Mouse (Mus musculus) adrenal gland, postnatal 14 days (tissue): Measurements from ENCODE around the gene Pde8b. TPM values are rescaled to one million over a fixed set of nuclear protein-coding genes. Genes with fewer than 3 reads are reported as not detected.
A peak's percentile ranks its signal among the peaks of the same experiment; 100 is the strongest.

Experiments
- DNase-seq: peaks from one replicate; pipeline ENCODE4 v3.0.0; 2021; ENCODE audit warnings: mixed read lengths
- long read RNA-seq, 2 experiments: library from polyadenylated mRNA; stranded (forward); transcript quantifications; one replicate each; pipeline ENCODE4 v2.0.0; 2021
- total RNA-seq: library from RNA; stranded (reverse); gene quantifications from 2 replicates; pipeline ENCODE4 v1.2.3, GENCODE M21; 2021

Pde8b gene
- 84.2 and 85.7 TPM in 2 replicates for total RNA-seq
- long read RNA-seq, experiment 1, full-length matches to known transcripts: 23 of 175 reads
- long read RNA-seq, experiment 1, partial matches to known transcripts: 22 of 175 reads
- long read RNA-seq, experiment 1, other reads (novel, unspliced or antisense): 130 of 175 reads
- long read RNA-seq, experiment 2, full-length matches to known transcripts: 15 of 110 reads
- long read RNA-seq, experiment 2, partial matches to known transcripts: 15 of 110 reads
- long read RNA-seq, experiment 2, other reads (novel, unspliced or antisense): 80 of 110 reads

DNA sequence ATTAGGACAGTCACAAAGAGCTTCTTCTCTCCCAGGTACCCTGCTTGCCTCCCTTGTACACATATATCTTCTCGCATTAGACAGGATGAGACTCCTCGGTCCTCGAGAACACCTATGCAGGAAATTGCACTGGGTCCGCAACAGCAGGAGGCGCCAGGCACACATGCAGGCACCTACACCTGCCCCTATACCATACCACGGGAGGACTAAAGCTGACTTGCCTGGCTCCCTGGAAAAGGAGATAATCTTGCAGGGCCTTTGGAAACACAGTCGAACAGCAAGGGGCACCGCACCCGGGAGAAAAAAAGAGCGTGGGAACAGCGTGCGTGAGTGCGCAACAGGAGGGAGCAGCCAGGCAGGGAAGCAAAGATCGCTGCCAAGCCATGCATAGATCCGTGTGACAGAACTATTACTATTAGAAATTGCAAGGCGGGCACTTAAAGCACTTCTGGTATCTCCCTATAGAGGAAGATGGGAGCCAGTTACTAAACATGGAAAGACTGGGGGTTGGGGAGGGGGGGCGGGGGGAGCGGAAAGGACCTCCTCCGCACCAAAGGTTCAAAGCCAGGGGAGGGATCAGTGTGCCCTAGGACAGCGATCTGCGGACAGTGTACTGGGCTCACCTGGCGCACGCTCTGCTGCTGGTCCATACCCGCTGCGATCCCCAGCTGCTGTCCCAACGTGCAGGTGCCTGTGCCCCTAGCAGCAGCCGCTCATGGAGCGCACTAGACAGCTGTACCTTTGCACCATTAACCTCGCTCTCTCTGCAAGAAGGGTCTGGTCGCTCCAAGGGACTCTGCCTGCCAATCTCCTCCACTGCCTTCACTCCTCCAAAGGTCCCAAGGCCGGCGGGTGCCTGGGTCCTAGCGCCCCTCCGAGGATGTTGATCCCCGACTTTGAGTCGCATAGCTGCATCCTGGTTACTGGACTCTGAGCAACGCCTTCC is at the start of gene Pde8b:
TSS of gene Pde8b (minus strand) at position 826 of the 946 bp plus-strand sequence.
- peak; percentile 62 for DNase-seq

DNA sequence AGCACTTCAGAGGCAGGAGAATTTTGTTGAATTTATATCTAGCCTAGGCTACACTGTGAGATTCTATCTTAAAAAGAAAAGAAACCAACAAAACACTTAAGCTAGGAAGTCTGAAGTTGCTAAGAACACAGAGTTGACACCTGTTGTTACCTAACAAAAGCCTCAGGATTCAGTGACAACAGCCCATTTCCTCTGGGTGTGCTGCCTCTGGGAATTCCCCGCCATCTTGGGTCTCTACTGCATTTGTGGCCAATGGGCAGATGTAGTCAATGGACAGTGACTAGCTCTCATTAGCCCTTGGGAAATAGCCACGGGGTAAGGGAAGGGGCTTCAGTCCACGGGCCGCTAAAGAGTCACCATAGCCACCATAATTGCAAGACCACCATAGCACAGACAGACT is 41.8 kb upstream of the Pde8b start:
- no peak for DNase-seq

DNA sequence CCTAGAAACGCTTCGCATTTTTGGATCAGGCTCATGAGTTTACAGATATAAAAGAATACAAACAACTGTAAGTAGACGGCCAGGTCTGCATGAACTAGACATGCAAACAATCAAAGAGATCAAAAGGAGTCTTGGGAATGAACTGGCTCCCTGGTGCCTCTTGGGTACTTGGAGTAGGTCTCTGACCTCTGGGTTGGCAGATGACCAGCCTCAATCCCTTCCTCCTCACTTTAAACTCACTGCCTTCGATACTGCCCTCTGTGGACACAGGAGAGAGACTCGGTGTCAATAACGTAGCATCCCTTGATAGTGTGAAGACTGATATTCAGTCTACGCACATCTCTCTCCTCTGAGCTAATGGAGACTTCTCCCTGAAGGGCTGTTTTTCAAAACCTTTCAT is 37.9 kb upstream of the Pde8b start:
- DNase-seq: no peak

DNA sequence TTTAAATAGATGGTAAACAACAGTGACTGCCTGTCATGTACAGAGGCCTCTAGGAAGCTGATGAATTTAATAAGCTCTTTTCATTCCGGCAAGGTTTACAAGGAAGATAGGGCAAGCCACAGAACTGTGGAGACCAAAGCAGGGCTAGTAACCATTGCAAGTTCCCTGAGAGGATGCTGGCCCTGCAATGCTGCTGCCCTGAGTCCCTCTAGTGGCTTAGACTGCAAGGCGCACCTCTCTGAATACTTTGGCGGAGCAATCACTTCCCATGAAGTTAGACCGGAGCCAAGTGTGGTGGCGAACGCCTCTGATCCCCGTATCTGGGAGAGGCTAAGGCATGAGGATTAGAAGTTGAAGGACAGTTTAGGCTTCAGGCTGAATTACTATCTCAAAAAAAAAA is 36.9 kb upstream of the Pde8b start:
- DNase-seq: peak; percentile 86

DNA sequence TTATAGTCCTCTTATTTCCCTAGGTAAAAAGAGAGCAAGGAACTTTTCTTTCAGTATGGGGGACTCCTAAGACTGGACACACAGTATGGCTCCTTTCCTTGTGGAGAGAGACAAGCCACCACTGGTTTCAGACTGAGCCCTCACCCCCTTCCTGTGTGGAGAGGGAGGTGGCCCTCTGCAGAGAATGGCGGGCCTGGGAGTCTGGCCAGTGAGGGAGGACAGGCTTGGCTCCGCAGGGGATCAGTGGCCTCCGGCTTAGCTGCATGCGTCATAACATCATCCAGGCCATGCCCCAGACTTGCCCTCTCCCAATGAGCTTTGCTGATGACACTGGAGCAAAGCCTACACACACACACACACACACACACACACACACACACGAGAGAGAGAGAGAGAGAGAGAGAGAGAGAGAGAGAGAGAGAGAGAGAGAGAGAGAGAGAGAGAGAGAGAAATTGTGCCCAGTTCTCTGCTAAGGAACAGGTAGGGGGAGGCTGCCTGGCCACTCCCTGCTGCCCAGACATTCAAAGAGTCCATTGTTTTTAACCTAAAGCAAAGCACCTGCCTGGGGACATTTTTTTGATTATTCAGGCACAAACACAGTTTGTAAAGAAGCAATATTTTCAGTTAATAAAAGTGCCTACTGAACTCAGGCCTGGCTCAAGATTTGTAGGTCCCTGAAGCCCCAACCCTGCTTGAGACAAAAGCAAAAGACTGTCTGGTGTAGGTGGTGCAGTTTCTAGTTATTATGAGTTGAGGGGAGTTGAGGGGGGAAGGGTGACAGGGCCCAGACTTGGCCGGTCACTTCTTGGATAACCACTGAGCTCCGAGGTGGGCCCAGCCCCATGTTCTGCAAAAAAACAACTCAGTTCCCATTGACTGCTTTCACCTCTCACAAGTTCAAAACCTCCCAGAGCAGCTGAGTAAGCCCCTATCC is 31.9 kb upstream of the Pde8b start:
- DNase-seq: peak; percentile 81

DNA sequence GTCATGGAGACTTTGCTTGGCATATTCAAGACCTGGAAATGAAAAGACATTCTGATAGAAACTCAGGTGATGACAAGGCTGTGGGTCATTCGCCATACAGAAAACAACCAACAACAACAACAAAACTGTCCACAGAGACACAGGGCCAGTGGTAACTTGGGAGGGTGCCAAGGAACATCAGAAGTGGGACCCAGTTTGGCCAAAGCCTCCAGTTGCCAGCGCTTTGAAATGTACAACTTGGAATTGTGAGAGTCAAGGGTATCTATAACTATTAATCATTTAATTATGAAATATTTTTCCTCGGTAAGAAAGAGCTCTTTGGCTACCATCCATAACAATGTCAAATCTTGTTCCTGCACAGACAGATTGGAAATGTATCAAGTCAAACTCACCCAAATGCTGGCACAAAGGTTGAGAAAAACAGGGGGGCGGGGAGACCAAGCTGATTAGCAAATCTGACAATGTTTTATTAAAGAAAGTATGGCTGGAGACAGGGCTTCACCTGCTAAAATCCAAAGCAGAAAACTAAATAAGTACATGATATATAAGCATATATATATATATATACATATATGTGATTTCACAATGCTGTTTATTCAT is 28.4 kb upstream of the Pde8b start:
- peak; percentile 56 for DNase-seq

DNA sequence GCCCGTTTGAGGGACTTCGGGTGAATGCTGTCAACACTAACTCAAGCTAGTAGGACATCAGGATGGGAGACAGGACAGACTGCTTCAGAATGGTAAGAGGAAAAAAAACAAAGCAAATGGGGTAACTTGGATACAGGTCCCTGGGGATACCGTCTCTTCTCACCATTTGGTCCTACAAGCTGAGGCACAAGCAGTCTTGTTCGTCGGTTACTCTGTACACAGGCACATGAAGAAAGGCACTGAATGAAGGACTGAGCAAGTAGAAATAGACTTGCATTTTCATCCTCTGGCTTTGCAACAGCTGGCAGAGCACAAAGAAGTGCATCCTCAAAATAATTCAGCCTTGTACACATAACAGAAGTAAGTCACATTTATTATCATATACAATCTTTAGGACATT is 14.6 kb upstream of the Pde8b start:
- no peak for DNase-seq

DNA sequence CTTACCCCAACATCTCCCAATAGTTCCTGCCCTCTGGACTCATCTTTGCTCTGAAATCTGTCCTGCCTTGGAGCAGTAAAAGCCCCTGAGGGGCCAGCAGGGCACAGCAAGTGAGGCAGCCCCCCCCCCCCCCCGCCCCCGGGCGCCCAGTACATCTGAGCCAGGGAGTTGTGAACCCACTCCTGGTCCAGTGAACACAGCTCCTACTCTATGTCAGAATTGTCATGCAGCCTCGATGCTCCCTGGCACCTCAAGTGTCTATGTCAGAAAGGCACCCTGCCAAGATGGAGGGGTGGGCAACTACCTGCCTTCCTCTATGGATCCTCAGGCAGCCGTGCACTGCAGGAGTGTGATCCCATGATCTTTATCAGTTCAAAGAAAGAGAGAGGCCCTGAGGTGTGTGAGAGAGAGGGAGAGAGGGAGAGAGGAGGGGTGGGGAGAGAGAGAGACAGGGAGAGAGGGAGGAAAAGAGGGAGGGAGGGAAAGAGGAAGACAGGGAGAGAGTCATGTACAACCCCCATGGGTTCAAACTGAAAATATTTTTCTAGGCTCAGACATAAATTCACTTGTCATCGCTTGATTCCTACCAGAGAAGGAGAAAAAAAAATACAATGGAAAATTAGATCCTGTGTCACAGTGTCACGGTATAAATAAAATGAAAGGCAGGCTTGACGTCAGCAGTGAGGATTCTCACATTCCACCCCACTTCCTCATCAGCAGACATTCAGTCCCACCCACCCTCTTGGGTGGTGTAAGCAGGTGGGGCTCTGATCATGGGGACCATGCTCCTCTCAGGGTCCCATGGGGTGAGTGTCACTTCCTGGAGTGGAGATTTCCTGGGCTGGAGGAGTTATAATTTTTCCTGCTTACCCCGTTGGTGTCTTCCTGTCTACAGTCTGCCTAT is 11.0 kb upstream of the Pde8b start:
- peak; percentile 25 for DNase-seq

DNA sequence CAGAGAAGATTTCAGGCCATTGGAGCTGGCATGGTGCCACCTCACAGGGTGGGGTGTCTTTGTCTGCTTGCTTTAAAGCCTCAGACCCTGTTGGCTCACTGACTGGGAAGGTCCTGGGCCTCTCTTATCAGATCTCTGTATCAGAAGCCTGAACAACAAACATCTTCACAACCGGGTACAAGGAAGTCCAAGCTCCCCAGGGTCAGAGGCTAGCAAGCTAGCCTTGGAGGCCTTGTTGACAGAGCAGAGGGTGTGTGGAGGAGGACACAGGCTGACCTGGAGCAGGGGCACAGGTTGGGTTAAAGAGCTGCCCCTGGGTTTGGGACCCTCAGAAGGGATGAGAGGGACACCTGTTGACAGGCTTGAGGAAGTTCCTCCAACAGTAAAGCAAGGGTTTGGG is 10.3 kb upstream of the Pde8b start:
- peak; percentile 14 for DNase-seq

DNA sequence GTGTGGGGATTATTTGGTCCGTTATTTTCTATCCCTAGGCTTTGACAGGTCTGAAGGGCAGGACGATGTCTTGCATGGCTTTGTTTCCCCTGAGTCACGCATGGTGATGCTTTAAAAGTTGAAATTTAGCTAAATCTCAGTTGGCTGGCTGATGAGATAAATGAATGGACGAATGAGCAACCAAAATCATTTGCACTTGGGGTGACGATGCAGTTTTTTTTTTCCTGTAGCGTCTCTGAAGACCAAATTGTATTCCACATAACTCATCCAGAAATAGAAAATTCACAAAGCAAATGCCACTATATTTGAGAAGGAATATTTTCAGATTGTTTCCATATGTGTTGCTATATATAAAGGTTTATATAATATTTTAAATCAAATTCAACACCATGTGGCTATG is 6.9 kb upstream of the Pde8b start:
- DNase-seq: no peak

DNA sequence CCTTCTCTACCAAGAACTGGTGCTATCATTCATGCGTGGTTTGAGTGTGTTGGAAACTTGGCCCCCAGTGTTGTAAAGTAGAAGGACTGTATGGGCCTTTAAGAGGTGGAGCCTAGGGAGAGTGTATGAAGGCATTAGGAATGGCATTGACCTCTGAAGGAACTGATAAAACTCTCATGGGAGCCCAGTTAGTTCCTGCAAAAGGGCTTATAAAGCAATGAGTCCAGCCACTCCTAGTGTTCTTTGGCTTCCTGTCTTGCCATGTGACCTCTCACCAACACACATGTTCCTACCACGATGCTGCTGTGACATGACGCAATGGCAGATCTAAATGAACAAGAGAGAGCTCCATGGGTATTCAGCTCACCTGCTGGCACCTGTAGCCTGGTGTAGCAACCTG is 4.9 kb upstream of the Pde8b start:
- no peak for DNase-seq

DNA sequence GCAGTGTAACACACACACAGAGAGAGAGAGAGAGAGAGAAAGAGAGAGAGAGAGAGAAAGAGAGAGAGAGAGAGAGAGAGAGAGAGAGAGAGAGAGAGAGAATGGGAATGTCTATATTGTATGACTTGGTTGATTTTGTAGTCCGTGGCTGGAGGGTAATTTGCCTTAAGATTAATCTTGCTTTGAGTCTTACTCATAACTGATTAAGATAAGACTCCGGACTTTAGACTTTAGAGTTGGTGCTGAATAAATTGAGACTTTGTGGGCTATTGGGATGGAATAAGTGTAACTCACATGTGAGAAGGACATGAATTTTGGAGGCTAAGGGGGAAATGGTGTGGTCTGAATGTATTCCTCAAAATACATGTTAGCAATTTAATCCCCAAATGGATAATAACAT is 7.1 kb downstream of the Pde8b start:
- DNase-seq: no peak

DNA sequence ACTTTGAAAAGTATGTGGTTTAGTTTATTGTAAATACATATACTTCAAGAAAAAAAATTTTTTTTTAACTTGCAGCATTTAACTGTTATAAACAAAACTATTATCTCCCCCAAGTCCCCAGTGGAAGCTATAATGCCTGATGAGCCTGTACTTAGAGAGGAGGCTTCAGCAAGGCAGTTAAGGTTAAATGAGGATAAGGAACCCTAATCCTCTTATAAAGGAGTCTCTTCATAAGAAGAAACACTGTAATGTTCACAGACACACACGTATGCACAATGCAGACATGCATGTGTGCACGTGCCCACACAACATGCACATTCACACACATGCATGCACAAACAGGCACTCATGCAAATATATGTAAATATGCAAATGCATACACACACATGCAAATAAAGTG is 12.6 kb downstream of the Pde8b start:
- no peak for DNase-seq

DNA sequence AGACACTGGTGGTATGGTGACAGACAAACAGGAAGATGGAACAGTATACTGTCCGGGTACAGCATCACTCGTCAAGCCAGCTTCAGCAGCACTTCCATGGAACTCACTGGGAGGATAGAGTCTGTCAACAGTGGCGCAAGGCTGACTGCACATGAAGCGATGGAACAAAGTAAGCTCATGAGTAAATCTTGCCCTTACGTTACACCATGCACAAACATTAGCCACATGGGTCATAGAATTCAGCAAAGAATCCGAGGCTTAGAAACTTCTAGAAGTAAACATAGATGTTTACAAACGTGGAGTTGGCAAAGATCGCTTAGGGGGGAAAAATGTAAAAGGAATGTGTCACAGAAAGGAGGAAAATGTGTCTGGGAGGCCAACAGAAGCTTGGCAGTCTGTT is 14.9 kb downstream of the Pde8b start:
- DNase-seq: no peak

DNA sequence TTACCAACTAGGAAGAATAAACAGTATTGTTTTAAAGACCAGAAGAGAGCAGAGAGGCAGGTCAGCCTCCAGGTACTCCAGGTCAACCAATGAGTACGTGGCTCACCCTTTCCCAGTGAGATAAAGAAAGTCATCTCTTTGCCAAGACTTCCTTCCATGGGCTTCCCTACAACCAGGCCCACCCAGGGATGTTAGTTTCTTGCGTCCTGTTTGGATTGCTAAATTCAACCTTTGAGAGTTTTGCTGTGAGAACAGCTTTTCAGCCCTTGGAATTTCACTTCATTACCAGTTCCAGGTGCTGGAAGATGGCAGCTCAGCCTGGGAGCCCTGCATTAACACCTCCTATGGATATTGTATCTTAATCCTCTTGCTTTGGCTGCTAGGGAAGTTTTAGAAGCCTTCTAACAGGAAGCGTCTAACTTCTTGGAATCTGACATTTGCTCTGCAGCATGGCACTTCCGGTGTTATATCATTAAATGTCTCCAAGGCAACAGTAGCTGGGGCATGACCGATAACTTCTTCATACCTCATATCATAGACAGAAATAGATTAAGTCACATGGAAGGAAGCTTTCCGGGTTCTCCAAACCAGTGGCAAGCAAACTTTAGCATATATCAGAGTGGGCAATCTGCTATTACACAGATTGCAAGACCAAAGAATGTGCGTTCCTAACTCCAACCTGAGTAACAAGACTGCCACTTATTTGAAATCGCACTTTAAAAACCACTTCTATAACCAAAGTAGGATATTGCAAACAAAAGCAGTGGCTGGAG is 18.6 kb downstream of the Pde8b start:
- DNase-seq: no peak

DNA sequence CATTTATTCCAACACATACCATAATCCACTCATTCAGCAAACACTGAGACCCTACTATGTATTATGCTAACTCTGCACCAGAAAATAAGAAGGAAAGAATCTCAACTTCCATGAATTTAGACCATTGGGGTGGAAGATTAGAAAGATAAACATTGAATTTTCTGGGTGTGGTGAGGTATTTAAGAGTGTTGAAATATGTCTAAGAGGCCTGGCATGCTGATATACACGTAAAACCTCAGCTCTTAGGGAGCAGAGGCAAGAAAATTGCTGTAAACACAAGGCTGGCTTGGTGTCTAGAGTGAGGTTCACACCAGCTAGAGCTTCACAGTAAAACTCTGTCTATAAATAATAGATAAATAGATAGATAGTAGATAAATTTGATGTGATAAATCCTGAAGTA is 19.8 kb downstream of the Pde8b start:
- DNase-seq: no peak

DNA sequence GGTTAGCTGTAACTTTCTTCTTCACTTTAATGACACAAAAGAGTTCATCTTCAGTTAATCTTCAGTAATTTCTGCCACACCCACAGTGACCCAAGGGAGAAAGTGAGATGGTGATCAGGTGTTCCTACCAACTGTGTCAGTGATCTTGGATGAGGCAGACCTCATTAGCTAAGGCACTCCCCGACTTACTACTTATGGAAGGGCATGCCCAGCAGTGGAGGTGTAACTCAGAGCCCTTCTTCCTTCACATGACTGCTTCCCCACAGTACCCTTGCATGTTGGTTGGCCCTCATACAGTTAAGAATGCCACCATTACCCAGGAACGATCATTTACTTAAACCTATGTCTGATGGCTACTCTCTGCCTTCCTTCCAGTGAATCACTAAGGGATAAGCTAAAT is 25.6 kb downstream of the Pde8b start:
- no peak for DNase-seq

DNA sequence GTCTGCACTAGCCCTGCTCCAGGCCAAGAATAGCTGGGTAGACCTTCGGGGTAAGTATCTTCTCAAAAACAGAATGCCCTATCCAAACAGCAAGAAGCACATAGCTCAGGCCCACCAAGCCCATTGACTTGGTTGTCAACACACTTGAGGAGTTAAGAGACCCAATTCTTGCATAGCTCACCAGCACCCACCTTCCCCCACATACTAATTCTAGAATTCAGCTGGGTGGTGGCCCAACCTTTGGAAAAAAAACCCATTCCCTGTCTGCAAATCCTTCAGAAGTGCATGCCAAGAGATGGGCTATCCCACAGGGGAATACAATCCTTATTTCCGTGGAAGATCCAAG is 26.7 kb downstream of the Pde8b start:
- no peak for DNase-seq

DNA sequence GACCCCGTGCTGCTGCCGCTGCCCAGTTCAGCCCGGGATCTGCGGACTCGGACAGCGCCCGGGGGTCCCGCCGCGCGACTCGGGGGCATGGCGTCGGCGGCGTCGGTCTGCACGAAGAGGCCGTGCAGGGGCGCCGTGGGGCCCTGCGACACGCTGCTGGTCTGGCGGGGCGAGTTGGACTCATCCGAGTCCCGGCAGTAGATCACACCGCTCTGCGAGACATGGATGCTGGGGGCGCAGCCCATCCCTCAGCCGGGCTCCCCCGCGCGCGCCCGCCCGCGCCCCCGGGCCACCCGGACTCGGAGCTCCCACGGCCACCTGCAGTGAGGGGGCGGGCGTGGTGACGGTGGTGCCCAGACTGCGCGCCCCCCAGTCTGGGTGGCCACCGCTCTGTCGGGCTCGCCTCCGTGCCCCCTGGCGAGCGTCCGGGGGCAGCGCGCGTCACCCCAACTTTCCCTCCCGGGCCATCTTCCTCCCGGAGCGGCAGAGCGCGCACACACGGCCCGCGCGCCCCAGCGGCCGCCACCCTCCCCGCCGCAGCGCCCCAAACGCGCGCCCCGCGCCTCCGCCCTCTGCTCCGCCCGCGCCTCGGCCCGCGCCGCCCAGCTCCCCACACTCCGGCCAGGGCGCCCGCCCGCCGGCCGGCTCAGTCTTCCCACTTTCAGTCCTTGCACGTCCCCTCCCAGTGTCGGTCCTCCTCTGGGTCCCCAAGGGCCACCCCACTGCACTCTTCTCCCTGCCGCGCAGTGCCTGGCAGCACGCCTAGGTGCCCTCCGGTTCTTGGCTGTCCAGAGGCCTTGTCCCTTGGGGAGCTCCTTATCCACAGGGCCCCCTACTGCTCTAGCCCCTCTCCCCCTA is 27.3 kb downstream of the Pde8b start:
- DNase-seq: peak; percentile 83
